Mouse (Mus musculus): ENCODE data around the gene Magi1. TPM values are rescaled to one million over a fixed set of nuclear protein-coding genes. Genes with fewer than 3 reads are reported as not detected.
"Not testable (repeated sequence)": the region's sequence is repeated elsewhere in the genome, so short reads cannot be mapped to it uniquely, and the experiment has no call there.

Gene Magi1
- polyA plus RNA-seq, 1 experiment, result 56.4 TPM

DNA sequence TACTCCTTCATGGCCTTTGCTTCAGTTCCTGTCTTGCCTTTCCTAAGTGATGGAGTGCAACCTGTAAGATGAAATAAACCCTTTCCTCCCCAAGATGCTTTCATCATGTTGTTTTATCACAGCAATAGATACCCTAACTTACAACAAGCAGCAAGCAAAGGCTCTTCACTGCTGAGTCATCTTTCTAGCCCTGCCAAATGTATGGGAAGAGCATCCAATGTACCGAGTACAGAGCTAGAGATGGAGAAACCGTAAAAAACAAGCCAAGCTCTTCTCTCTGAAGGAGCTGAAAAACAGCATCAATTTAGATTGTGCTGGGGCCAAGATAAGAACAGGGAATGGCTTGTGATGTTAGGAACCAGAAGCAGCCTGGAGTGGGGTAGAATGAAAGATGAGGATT is 270.0 kb downstream of the Magi1 start:
- peak in 1 of 2 experiments; percentile 49 for DNase-seq (ENCODE audit: extremely low spot score in 1 of 2, low spot score in 1 of 2)

DNA sequence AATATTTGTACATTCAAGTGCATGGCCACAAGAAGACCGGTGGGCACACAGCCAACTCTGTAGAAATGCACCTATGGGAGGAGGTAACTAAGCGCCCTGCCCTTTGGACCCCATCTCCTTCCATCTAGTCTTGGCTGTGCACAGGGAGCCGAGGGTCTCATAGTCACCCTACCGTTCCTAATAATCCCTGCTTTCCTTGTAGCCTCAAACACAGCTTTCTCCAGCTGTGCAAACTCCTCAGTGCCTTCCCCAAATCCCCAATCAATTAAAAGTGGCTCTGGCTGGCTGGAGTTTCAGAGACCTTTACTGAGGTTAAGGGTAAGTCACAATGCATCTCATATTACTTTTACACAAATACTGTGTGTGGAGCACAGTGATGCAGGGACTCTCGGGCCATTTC is 271.8 kb downstream of the Magi1 start:
- no peak for DNase-seq (ENCODE audit: extremely low spot score in 1 of 2, low spot score in 1 of 2)

GRCm38 (mm10) chr6:94011521-94011920 is 272.2 kb downstream of the Magi1 start:
- no peak for DNase-seq (ENCODE audit: extremely low spot score in 1 of 2, low spot score in 1 of 2)

- no peak for DNase-seq (ENCODE audit: extremely low spot score in 1 of 2, low spot score in 1 of 2)
These were observed 275.1 kb downstream of the Magi1 start for GRCm38 (mm10) chr6:94008577-94008976.

DNA sequence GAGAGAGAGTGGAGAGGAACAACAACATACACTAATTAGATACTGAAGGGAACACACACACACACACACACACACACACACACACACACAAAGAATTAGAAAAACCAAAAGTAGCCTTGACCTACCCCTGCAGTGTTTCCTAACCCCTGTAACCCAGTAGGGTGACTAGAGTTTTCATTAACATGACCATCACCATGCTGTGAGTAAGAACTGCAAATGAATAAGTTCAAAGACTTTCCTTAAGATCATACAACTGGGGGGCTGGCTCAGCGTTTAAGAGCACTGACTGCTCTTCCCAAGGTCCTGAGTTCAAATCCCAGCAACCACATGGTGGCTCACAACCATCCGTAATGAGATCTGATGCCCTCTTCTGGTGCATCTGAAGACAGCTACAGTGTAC is 280.1 kb downstream of the Magi1 start:
- DNase-seq (ENCODE audit: extremely low spot score in 1 of 2, low spot score in 1 of 2), result not testable (repeated sequence)

- DNase-seq (ENCODE audit: extremely low spot score in 1 of 2, low spot score in 1 of 2), result peak in 1 of 2 experiments; percentile 7
These were observed 286.8 kb downstream of the Magi1 start for GRCm38 (mm10) chr6:93996841-93997485.

- DNase-seq (ENCODE audit: extremely low spot score in 1 of 2, low spot score in 1 of 2), result no peak
These were observed 296.2 kb downstream of the Magi1 start for GRCm38 (mm10) chr6:93987561-93987960.

GRCm38 (mm10) chr6:93985111-93985510 is 298.6 kb downstream of the Magi1 start:
- DNase-seq (ENCODE audit: extremely low spot score in 1 of 2, low spot score in 1 of 2), result peak in 1 of 2 experiments; percentile 59

- no peak for DNase-seq (ENCODE audit: extremely low spot score in 1 of 2, low spot score in 1 of 2)
These were observed 300.2 kb downstream of the Magi1 start for GRCm38 (mm10) chr6:93983551-93983950.

GRCm38 (mm10) chr6:93981211-93981610 is 302.5 kb downstream of the Magi1 start:
- no peak for DNase-seq (ENCODE audit: extremely low spot score in 1 of 2, low spot score in 1 of 2)

DNA sequence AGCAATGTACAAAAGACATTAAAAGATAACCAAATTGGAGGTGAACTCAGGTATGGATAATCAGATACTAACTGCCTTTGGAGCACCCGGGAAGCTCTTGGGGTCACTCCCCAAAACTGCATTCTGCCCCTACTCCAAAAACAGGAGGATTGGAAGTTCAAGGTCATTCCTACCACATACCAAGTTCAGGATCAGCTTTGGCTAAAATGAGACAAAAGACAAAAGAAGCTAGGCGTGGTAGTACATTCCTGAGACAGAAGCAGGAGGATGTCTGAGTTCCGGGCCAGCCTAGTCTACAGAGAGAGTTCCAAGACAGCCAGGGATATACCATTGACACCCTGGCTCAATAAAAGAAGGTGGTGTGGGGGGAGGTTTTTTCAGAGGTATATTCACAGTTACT is 304.5 kb downstream of the Magi1 start:
- DNase-seq (ENCODE audit: extremely low spot score in 1 of 2, low spot score in 1 of 2), result no peak

- peak in 1 of 2 experiments; percentile 19 for DNase-seq (ENCODE audit: extremely low spot score in 1 of 2, low spot score in 1 of 2)
These were observed 315.0 kb downstream of the Magi1 start for GRCm38 (mm10) chr6:93968721-93969120.

- DNase-seq (ENCODE audit: extremely low spot score in 1 of 2, low spot score in 1 of 2), result peak; percentile 33 to 55
These were observed 320.9 kb downstream of the Magi1 start for GRCm38 (mm10) chr6:93962757-93963336.

GRCm38 (mm10) chr6:93961782-93962181 is 321.9 kb downstream of the Magi1 start:
- no peak for DNase-seq (ENCODE audit: extremely low spot score in 1 of 2, low spot score in 1 of 2)

DNA sequence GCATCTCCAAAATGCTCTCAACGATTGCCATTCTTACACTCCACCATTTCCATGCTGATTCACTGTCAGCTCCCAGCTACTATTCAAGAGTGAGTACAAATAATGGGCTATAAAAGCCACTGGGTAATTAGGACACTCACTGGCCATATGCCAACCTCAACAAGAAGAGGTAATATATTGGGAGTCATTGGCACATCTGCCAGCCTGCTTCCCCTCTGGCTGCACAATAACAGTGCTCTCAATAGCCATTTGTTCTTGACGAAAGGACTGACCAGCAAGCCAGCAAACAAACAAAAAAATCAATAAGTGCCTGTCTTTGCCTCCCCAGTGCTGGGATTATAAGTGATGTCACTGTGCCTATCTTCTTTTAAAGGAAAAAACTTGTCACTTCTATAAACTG is 326.5 kb downstream of the Magi1 start:
- DNase-seq (ENCODE audit: extremely low spot score in 1 of 2, low spot score in 1 of 2), result peak in 1 of 2 experiments; percentile 17

- DNase-seq (ENCODE audit: extremely low spot score in 1 of 2, low spot score in 1 of 2), result no peak
These were observed 337.1 kb downstream of the Magi1 start for GRCm38 (mm10) chr6:93946612-93947011.

GRCm38 (mm10) chr6:93936359-93936758 is 347.4 kb downstream of the Magi1 start:
- no peak for DNase-seq (ENCODE audit: extremely low spot score in 1 of 2, low spot score in 1 of 2)

DNA sequence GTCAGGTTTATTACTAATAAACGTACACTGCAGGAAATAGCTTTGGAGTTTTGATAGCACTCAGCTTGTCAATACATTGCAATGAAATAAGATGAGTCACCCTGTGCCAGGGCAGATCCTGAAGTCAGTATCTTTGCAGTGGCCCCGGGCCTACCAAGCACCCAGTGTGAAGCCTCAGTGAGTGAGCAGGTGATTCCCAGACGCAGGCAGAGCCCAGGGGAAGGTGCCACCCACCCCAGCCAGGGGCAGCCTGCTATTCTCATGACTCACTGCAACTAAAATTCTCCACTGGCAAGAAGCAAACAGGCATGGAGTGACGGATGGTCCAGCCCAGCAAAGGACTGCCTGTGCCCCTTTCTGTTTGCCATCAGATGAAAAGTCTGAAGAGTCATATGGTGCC is 347.9 kb downstream of the Magi1 start:
- DNase-seq (ENCODE audit: extremely low spot score in 1 of 2, low spot score in 1 of 2), result no peak

- DNase-seq (ENCODE audit: extremely low spot score in 1 of 2, low spot score in 1 of 2), result no peak
These were observed 349.0 kb downstream of the Magi1 start for GRCm38 (mm10) chr6:93934700-93935099.

DNA sequence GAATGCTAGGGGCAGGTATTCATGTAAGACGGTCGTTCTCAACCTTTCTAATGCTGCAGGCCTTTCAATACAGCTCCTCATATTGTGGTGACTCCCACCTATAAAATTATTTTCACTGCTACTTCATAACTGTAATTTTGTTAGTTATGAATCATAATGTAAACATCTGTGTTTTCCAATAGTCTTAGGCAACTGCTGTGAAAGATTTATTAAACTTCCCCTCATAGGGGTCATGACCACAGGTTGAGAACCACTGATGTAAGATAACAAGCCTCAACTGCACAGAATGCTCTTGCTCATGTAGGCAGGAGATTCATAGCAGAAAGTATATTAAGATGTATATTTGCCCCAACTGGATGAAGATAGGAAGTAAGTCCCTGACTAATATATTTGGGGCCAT is 359.1 kb downstream of the Magi1 start:
- DNase-seq (ENCODE audit: extremely low spot score in 1 of 2, low spot score in 1 of 2), result no peak

GRCm38 (mm10) chr6:93923972-93924371 is 359.7 kb downstream of the Magi1 start:
- no peak for DNase-seq (ENCODE audit: extremely low spot score in 1 of 2, low spot score in 1 of 2)

DNA sequence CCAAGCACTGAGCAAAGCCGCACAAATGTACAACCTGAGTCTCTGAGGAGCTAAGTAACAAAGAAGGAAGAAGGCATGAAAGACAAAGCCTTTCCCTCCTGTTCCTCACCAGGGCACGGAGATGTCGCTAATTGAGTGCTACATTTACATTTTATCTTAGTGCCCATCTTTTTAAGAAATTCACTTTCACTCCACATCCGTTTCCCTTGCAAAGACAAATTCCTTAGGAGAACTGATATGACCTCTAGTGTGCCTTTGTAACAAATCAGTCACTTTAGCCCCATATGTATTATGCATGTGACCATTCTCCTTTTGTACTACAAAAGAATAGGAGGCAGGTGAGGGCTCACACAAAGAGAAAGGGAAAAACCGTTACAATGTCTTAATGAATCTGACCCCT is 360.4 kb downstream of the Magi1 start:
- no peak for DNase-seq (ENCODE audit: extremely low spot score in 1 of 2, low spot score in 1 of 2)

All from frontal cortex, adult 2 months (tissue).